Mouse (Mus musculus): ENCODE measurements around the gene Cd24a.

The Cd24a gene

GRCm38 (mm10) chr10:43577997-43578331 is at the start of gene Cd24a:
Gene Cd24a (plus strand): TSS chr10:43578284.
- DNase-seq: no peak

- DNase-seq: no peak
Measured at GRCm38 (mm10) chr10:43534382-43534781, 43.7 kb upstream of the Cd24a start.

GRCm38 (mm10) chr10:43537652-43538051 is 40.4 kb upstream of the Cd24a start:
- DNase-seq: no peak

GRCm38 (mm10) chr10:43538831-43539230 is 39.3 kb upstream of the Cd24a start:
- no peak for DNase-seq

- peak in 1 of 2 experiments; percentile 4 for DNase-seq
Measured at GRCm38 (mm10) chr10:43539746-43540310, 38.3 kb upstream of the Cd24a start.

- DNase-seq: peak; percentile 97
Measured at GRCm38 (mm10) chr10:43540442-43541152, 37.5 kb upstream of the Cd24a start, which contains the start of gene 1700021F05Rik. Gene 1700021F05Rik (minus strand): TSS chr10:43540994.

GRCm38 (mm10) chr10:43541153-43541544 is 36.9 kb upstream of the Cd24a start:
- DNase-seq: no peak

GRCm38 (mm10) chr10:43549411-43549810 is 28.7 kb upstream of the Cd24a start:
- no peak for DNase-seq

- no peak for DNase-seq
Measured at GRCm38 (mm10) chr10:43550923-43551322, 27.2 kb upstream of the Cd24a start.

- DNase-seq: no peak
Measured at GRCm38 (mm10) chr10:43551388-43551787, 26.7 kb upstream of the Cd24a start.

- no peak for DNase-seq
Measured at GRCm38 (mm10) chr10:43557630-43558165, 20.4 kb upstream of the Cd24a start.

GRCm38 (mm10) chr10:43559313-43559712 is 18.8 kb upstream of the Cd24a start:
- no peak for DNase-seq

GRCm38 (mm10) chr10:43560765-43561164 is 17.3 kb upstream of the Cd24a start:
- no peak for DNase-seq

GRCm38 (mm10) chr10:43561311-43561710 is 16.8 kb upstream of the Cd24a start:
- DNase-seq: no peak

GRCm38 (mm10) chr10:43574352-43574751 is 3.7 kb upstream of the Cd24a start:
- no peak for DNase-seq

GRCm38 (mm10) chr10:43574956-43575355 is 3.1 kb upstream of the Cd24a start:
- peak; percentile 62 to 74 for DNase-seq

- peak; percentile 49 to 50 for DNase-seq
Measured at GRCm38 (mm10) chr10:43577299-43577996, 636 bp upstream of the Cd24a start.

- DNase-seq: peak; percentile 71
Measured at GRCm38 (mm10) chr10:43578366-43578753, 276 bp downstream of the Cd24a start.

- DNase-seq: peak; percentile 91 to 92
Measured at GRCm38 (mm10) chr10:43578754-43579380, 783 bp downstream of the Cd24a start.

- DNase-seq: peak; percentile 78 to 81
Measured at GRCm38 (mm10) chr10:43579381-43580261, 1.5 kb downstream of the Cd24a start.

- peak; percentile 41 to 42 for DNase-seq
Measured at GRCm38 (mm10) chr10:43580649-43581078, 2.6 kb downstream of the Cd24a start.

- DNase-seq: no peak
Measured at GRCm38 (mm10) chr10:43581260-43581659, 3.2 kb downstream of the Cd24a start.

Measured in thymus, postnatal 36 days (tissue).